Mouse (Mus musculus) WW6 (cell line): ENCODE results near the gene Tmem150a.
A peak's percentile ranks its signal among the peaks of the same experiment; 100 is the strongest.

Experiments
- DNase-seq: peaks from one replicate; pipeline ENCODE4 v3.0.0-alpha.2; 2013; ENCODE audit warnings: low read depth, low spot score

Tmem150a gene

DNA sequence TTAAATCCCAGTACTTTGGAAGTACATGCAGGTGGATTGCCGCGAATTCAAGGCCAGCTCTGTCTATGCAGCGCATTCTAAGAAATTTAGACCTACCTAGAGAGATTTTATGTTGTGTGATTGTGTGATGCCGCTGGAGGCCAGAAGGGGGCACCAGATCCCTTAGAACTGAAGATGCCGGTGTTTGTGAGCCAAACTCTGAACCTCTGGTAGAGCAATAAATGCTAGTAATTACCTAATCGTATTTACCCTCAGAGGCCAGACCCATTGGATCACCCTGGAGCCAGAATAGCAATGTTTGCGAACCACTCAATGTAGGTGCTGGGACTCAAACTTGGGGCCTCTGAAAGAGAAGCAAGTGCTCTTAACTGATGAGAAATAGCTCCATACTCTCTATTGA, 46.6 kb downstream of the Tmem150a start:
- no peak for DNase-seq

DNA sequence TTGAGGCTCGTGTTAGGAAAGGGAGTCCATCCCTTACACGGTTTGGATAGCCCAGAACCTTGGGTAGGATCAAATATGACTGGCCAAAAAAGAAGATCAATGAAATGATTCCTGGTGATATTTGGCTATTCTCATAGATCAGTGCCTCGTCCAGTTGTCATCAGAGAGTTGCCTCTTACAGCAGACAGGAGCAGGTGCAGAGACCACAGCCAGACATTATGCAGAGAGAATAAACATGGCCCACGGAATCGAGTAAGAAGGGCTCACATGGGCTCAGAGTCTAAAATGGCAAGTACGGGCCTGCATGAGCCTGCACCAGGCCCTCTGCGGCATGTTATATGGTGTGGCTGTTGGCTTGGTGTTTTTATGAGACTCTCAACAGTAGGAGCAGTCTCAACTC, 50.1 kb downstream of the Tmem150a start:
- no peak for DNase-seq

DNA sequence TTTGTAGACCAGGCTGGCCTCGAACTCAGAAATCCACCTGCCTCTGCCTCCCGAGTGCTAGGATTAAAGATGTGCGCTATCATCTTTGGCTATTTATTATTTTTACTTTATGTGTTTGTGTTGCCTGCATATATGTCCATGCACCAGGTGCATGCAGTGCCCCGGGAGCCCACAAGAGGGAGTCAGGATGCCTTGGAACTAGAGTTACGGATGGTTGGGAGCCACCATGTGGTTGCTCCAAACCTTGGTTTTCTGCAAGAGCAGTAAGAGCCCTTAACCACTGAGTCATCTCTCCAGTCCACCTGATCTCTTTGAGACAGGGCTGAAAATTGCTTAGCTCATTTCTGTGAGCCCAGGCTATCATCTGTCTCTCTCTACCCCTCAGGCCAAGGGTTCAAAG, 51.9 kb downstream of the Tmem150a start:
- peak; percentile 74 for DNase-seq
